Mouse (Mus musculus): ENCODE measurements around the gene Kalrn. TPM values are rescaled to one million over a fixed set of nuclear protein-coding genes. Genes with fewer than 3 reads are reported as not detected.
A peak's percentile ranks its signal among the peaks of the same experiment; 100 is the strongest.

Kalrn gene
- total RNA-seq, 2 experiments from 2014 or later, result 419 to 451 TPM

DNA sequence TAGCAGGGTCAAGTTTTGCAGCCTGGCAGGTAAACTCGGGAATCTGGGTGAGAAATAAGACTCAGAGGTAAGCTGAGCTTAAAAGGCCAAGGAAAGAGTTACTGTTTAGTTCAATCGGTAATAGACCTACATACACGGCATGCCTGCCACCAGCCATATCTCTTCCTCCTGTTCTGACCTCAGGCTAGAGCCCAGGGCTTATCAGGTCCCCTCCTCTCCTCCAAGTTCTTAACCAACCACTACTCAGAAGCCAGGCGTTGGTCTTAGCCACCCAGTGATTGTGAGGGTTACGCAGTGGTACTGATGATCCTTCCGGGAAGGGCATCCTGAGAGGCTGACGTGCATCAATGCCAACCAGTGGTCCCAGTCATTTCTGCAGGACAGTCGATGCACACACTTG is 649.6 kb downstream of the Kalrn start:
- no peak for DNase-seq (ENCODE audit: low spot score in 2 of 2)

DNA sequence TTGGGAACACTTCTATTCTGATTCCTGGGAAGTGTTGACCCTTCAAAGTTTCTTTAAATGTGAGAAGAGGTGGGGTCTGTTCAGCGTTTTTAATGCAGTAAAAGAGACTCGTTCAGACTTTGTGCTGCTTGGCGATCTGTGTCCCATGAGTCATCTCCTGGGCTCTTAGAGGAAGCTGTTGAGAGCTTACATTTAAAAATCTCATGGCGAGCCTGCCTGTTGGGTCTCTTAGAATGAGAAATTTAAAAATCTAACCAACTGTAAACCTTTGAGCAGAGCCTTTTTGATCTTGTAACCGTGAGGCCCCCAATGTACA is 650.4 kb downstream of the Kalrn start:
- DNase-seq (ENCODE audit: low spot score in 2 of 2), result no peak

DNA sequence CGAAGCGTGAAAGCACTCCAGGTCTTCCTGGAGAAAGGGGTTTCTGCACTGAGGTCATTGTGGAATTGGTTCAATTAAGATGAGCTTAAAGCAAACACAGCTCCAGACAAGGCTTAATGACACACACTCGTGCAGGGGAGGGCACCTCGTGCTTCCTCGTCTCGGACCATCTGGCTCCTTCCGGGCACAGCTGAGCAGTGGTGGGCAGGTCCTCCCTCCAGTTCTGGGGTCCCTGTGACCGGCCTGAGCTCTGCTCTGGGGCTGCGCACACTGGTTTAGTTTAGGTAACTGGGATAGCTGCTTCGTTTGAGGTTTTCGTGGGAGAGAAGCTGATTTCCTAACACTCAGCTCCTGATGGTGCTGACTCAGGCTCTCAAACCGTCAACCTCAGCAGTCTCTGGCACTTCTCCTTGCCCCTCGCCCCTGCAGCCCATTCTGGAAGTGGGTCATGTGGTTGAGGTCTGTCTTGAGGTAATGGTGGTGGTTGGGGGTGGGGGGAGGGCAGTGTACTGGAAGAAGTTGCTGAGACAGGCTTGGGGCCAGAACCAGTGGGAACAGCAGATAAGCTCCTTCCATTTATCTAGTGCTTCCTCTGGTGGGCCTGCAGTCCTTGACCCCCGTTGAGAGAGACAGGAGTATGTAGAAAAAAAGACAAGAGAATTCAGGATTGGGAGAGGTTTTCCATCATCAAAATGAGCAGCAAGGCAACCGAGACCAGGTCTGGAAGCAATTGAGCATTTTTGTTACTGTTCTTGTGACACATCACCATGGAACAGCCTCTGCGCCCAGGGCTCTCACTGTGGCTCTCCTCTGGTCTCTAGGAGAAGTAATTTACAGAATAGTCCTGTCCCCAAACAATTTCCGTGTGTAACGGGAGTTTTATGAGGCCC is 651.0 kb downstream of the Kalrn start:
- DNase-seq (ENCODE audit: low spot score in 2 of 2), result peak in 1 of 2 experiments; percentile 37

DNA sequence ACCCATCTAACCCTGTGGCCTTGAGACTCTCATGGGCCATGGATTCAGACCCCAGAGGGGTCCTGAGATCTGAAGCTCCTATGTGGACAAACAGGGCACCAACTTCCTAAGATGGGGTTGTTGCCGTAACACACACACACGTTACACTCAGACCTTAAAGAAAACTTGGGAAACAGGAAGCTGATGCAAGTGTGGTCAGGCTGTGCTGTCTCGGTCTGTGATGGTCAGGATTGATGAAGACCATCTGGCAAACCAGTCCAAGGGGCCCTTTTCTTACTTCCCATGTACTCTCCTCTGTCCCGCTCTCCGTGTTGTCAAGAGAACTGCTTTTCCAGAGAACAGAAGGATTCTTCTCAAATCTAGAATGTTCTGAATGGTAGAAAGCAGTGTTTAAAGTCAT is 651.8 kb downstream of the Kalrn start:
- no peak for DNase-seq (ENCODE audit: low spot score in 2 of 2)

Other genes starting within 250 kb of the Kalrn start
- gene Ropn1, start 76.4 kb upstream of the Kalrn start, total RNA-seq (2021), result not detected
- 1 to 10 TPM; 2.8 to 3.2 TPM for gene Ccdc14, start 117.1 kb upstream of the Kalrn start, total RNA-seq (2021)
- gene Mylk, start 171.7 kb upstream of the Kalrn start, total RNA-seq (2021), result 10 to 100 TPM; 11.9 to 14.2 TPM